Mouse (Mus musculus) MN1 (cell line): Measurements from ENCODE around the gene Avil.

ENCODE experiments used
- DNase-seq: peaks from one replicate; pipeline ENCODE4 v3.0.0-alpha.2; 2016; ENCODE audit warnings: low spot score

Avil gene

GRCm38 (mm10) chr10:126980933-126981530 is 19.5 kb upstream of the Avil start:
- no peak for DNase-seq

GRCm38 (mm10) chr10:126981746-126982145 is 18.8 kb upstream of the Avil start:
- peak; percentile 46 for DNase-seq

- DNase-seq: no peak
Measured at GRCm38 (mm10) chr10:126983193-126983725, 17.2 kb upstream of the Avil start.

- DNase-seq: peak; percentile 59
Measured at GRCm38 (mm10) chr10:126984189-126985004, 16.1 kb upstream of the Avil start.

GRCm38 (mm10) chr10:126985127-126985526 is 15.4 kb upstream of the Avil start:
- DNase-seq: no peak

- no peak for DNase-seq
Measured at GRCm38 (mm10) chr10:126985579-126985978, 14.9 kb upstream of the Avil start.

- peak; percentile 80 for DNase-seq
Measured at GRCm38 (mm10) chr10:126986541-126986961, 14.0 kb upstream of the Avil start.

GRCm38 (mm10) chr10:126987183-126988118 is 13.1 kb upstream of the Avil start:
- no peak for DNase-seq

GRCm38 (mm10) chr10:126988513-126989165 is 11.9 kb upstream of the Avil start:
- DNase-seq: peak; percentile 87

- DNase-seq: peak; percentile 95
Measured at GRCm38 (mm10) chr10:126990313-126991056, 10.0 kb upstream of the Avil start.

GRCm38 (mm10) chr10:126991676-126992075 is 8.8 kb upstream of the Avil start:
- DNase-seq: peak; percentile 74

GRCm38 (mm10) chr10:126993621-126994020 is 6.9 kb upstream of the Avil start:
- no peak for DNase-seq

- DNase-seq: peak; percentile 48
Measured at GRCm38 (mm10) chr10:126997340-126998113, 3.0 kb upstream of the Avil start.

- no peak for DNase-seq
Measured at GRCm38 (mm10) chr10:127001297-127001696, 788 bp downstream of the Avil start.

GRCm38 (mm10) chr10:127002056-127002455 is 1.5 kb downstream of the Avil start:
- DNase-seq: no peak

GRCm38 (mm10) chr10:127002765-127003164 is 2.3 kb downstream of the Avil start:
- DNase-seq: no peak

- no peak for DNase-seq
Measured at GRCm38 (mm10) chr10:127003334-127003733, 2.8 kb downstream of the Avil start.

GRCm38 (mm10) chr10:127003806-127004205 is 3.3 kb downstream of the Avil start:
- DNase-seq: no peak

GRCm38 (mm10) chr10:127016488-127016887 is 16.0 kb downstream of the Avil start:
- peak; percentile 67 for DNase-seq

- DNase-seq: no peak
Measured at GRCm38 (mm10) chr10:127017071-127017470, 16.6 kb downstream of the Avil start.
